Mouse (Mus musculus): ENCODE measurements around the gene Map1s. TPM values are rescaled to one million over a fixed set of nuclear protein-coding genes. Genes with fewer than 3 reads are reported as not detected.

Map1s gene
- 8.3 and 9.9 TPM in 2 replicates for polyA plus RNA-seq (2012; rRNA removed)

GRCm38 (mm10) chr8:70905831-70906736 lies at the start of gene Map1s:
Map1s (plus strand) TSS chr8:70905932.

GRCm38 (mm10) chr8:70862824-70863641 lies 42.7 kb upstream of the Map1s start, which contains the start of gene Kcnn1:
Kcnn1 (minus strand) TSS chr8:70863258.

GRCm38 (mm10) chr8:70873364-70873985 lies 32.3 kb upstream of the Map1s start, which contains the start of gene Ccdc124:
Ccdc124 (minus strand) TSS chr8:70873935.

GRCm38 (mm10) chr8:70892022-70892895 lies 13.5 kb upstream of the Map1s start, which contains the start of gene Slc5a5:
Slc5a5 (minus strand) TSS chr8:70892757.

GRCm38 (mm10) chr8:70897021-70897680 lies 8.6 kb upstream of the Map1s start, which contains the start of gene Rpl18a:
Rpl18a (minus strand) TSS chr8:70897412.

Other genes starting within 250 kb of the Map1s start
- gene Pgpep1, start 245.5 kb upstream of the Map1s start, polyA plus RNA-seq (2012; rRNA removed), result 19.5 and 19.7 TPM in 2 replicates
- 71.8 and 85.1 TPM in 2 replicates for gene Lsm4, start 232.7 kb upstream of the Map1s start, polyA plus RNA-seq (2012; rRNA removed)
- gene Jund, start 207.0 kb upstream of the Map1s start, polyA plus RNA-seq (2012; rRNA removed), result 48.4 and 51.5 TPM in 2 replicates
- not detected in 2 replicates for gene Iqcn, start 202.5 kb upstream of the Map1s start, polyA plus RNA-seq (2012; rRNA removed)
- 0.02 and 0.05 TPM in 2 replicates for gene Gm3336, start 187.4 kb upstream of the Map1s start, polyA plus RNA-seq (2012; rRNA removed)
- 6.5 and 7.5 TPM in 2 replicates for gene Pde4c, start 182.2 kb upstream of the Map1s start, polyA plus RNA-seq (2012; rRNA removed)
- gene Rab3a, start 151.3 kb upstream of the Map1s start, polyA plus RNA-seq (2012; rRNA removed), result 3.5 and 4.2 TPM in 2 replicates
- 21.9 and 22.3 TPM in 2 replicates for gene Mpv17l2, start 145.0 kb upstream of the Map1s start, polyA plus RNA-seq (2012; rRNA removed)
- 10.5 and 12.6 TPM in 2 replicates for gene Pik3r2, start 129.2 kb upstream of the Map1s start, polyA plus RNA-seq (2012; rRNA removed)
- gene Mast3, start 100.9 kb upstream of the Map1s start, polyA plus RNA-seq (2012; rRNA removed), result 23.3 and 28.2 TPM in 2 replicates
- gene Il12rb1, start 97.5 kb upstream of the Map1s start, polyA plus RNA-seq (2012; rRNA removed), result 0.15 and 0.20 TPM in 2 replicates
- 22.0 and 23.3 TPM in 2 replicates for gene Arrdc2, start 66.2 kb upstream of the Map1s start, polyA plus RNA-seq (2012; rRNA removed)
- gene Kcnn1, start 42.7 kb upstream of the Map1s start, polyA plus RNA-seq (2012; rRNA removed), result 0.53 and 0.66 TPM in 2 replicates
- 20.6 and 21.4 TPM in 2 replicates for gene Ccdc124, start 32.0 kb upstream of the Map1s start, polyA plus RNA-seq (2012; rRNA removed)
- gene Slc5a5, start 13.2 kb upstream of the Map1s start, polyA plus RNA-seq (2012; rRNA removed), result 0.10 and 0.19 TPM in 2 replicates
- 2,497 and 2,930 TPM in 2 replicates for gene Rpl18a, start 8.5 kb upstream of the Map1s start, polyA plus RNA-seq (2012; rRNA removed)

Measured in liver, embryonic 18 days (tissue).